Mouse (Mus musculus) midbrain, embryonic 16.5 days (tissue): ENCODE results near the gene Psmd13. TPM values are rescaled to one million over a fixed set of nuclear protein-coding genes. Genes with fewer than 3 reads are reported as not detected.
A peak's percentile ranks its signal among the peaks of the same experiment; 100 is the strongest.
"Not testable (repeated sequence)": the region's sequence is repeated elsewhere in the genome, so short reads cannot be mapped to it uniquely, and the experiment has no call there.

ENCODE experiments used
- ATAC-seq: fragments of 200-750 bp; cut with Nextera tagmentation; 2 replicates; pipeline ENCODE4 v1.8.0; 2017; ENCODE audit warnings: moderate TSS enrichment
- H3K27ac ChIP-seq: fragments of 300-500 bp; sonication (generic); 2 replicates; pipeline ENCODE4 v1.5.1; 2014; ENCODE audit warnings: mild to moderate bottlenecking, low read length, mixed read lengths
- H3K27me3 ChIP-seq: fragments of 300-500 bp; sonication (generic); 2 replicates; pipeline ENCODE4 v1.6.1; 2014; ENCODE audit warnings: low read depth, low read length, mixed read lengths; ENCODE audit not compliant: control insufficient read depth, insufficient read depth
- H3K36me3 ChIP-seq: fragments of 300-500 bp; sonication (generic); 2 replicates; pipeline ENCODE4 v1.6.1; 2014; ENCODE audit warnings: mild to moderate bottlenecking, low read length, moderate library complexity, mixed read lengths; ENCODE audit not compliant: control insufficient read depth, insufficient read depth
- H3K4me1 ChIP-seq: fragments of 300-500 bp; sonication (generic); 2 replicates; pipeline ENCODE4 v1.6.1; 2014; ENCODE audit warnings: mild to moderate bottlenecking, low read length, mixed read lengths; ENCODE audit not compliant: control insufficient read depth, insufficient read depth
- H3K4me2 ChIP-seq: fragments of 300-500 bp; sonication (generic); 2 replicates; pipeline ENCODE4 v1.6.1; 2014; ENCODE audit warnings: mild to moderate bottlenecking, low read length, mixed read lengths
- H3K4me3 ChIP-seq: fragments of 300-500 bp; sonication (generic); 2 replicates; pipeline ENCODE4 v1.5.1; 2014; ENCODE audit warnings: low read depth, mild to moderate bottlenecking, low read length, moderate library complexity, mixed read lengths
- H3K9ac ChIP-seq: fragments of 300-500 bp; sonication (generic); 2 replicates; pipeline ENCODE4 v1.6.1; 2014; ENCODE audit warnings: low read depth, low read length, mixed read lengths
- H3K9me3 ChIP-seq: fragments of 300-500 bp; sonication (generic); replicated peaks from 2 replicates; pipeline ENCODE4 v1.6.1; 2014; ENCODE audit warnings: mild to moderate bottlenecking, low read length, mixed read lengths; ENCODE audit not compliant: control insufficient read depth, poor library complexity, severe bottlenecking
- WGBS: fragments of 180-500 bp; shearing (Covaris S2); extraction: QIAGEN DNeasy Blood & Tissue Kit; methylation state at CpG from one replicate; pipeline ENCODE4 v1.1.7; 2014; 5-methylcytosine and 5-hydroxymethylcytosine counted together
- polyA plus RNA-seq: library from polyadenylated mRNA; unstranded; fragments of >200 nt; fragmentation: Nextera tagmentation; extraction: Ambion mirVana; gene quantifications from 2 replicates; pipeline ENCODE4 v1.2.1, GENCODE M21; 2015

Psmd13 gene
- polyA plus RNA-seq, 1 experiment from 2014 or later = 260 TPM

DNA sequence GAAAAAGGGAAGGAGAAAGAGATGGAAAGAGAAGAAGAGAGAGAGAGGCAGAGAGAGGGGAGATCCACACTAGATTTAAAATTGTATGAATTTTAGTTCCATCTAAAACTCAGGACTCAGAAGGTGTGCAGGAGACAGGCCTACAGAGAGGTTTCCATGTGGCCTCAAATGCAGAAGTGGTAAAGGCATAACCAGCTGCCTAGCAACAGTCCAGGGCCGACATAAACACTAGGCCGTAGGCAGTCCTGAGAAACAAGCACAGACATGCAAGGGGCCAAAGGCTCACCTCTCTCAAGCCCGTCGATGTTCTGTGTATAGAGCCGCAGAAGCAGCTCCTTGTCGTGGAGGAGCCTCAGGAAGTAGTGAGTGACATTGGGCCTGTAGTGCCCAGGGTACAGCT, 4.4 kb upstream of the Psmd13 start:
- WGBS = 83% methylated on average over 6 of the region's 6 CpGs
- H3K27ac ChIP-seq = no peak overlapping the region
- no peak for ATAC-seq

GRCm38 (mm10) chr7:140879355-140879754, 2.4 kb upstream of the Psmd13 start:
- no peak overlapping the region for H3K4me3 ChIP-seq
- no peak overlapping the region for H3K4me2 ChIP-seq
- ATAC-seq = no peak
- no peak overlapping the region for H3K27ac ChIP-seq
- peaks cover 16% of the 10 kb centered on the region for H3K4me1 ChIP-seq
- no peaks in the 10 kb centered on the region for H3K9me3 ChIP-seq
- WGBS = 90% methylated on average over 7 of the region's 7 CpGs
- H3K36me3 ChIP-seq = peaks cover 9% of the 10 kb centered on the region; the same call in 1 of the 2 replicates
- no peaks in the 10 kb centered on the region for H3K27me3 ChIP-seq
- H3K9ac ChIP-seq = no peak overlapping the region

More for the DNA sequence above, 4.4 kb upstream of the Psmd13 start:
- Histone ChIP-seq H3K9me3 (no peaks in the 10 kb centered on the region), H3K4me3 (no peak overlapping the region), H3K27me3 (no peaks in the 10 kb centered on the region), H3K4me1 (peaks cover 5% of the 10 kb centered on the region), H3K9ac (no peak overlapping the region), H3K4me2 (no peak overlapping the region), H3K36me3 (peaks cover 9% of the 10 kb centered on the region; the same call in 1 of the 2 replicates)

GRCm38 (mm10) chr7:140880419-140880818, 1.3 kb upstream of the Psmd13 start:
- Histone ChIP-seq H3K27ac (no peak overlapping the region), H3K9me3 (no peaks in the 10 kb centered on the region), H3K4me3 (no peak overlapping the region), H3K4me2 (no peak overlapping the region), H3K36me3 (peaks cover 7% of the 10 kb centered on the region; the same call in 1 of the 2 replicates), H3K9ac (no peak overlapping the region), H3K4me1 (peaks cover 16% of the 10 kb centered on the region), H3K27me3 (no peaks in the 10 kb centered on the region)
- no peak for ATAC-seq
- WGBS = 96% methylated on average over 3 of the region's 3 CpGs

DNA sequence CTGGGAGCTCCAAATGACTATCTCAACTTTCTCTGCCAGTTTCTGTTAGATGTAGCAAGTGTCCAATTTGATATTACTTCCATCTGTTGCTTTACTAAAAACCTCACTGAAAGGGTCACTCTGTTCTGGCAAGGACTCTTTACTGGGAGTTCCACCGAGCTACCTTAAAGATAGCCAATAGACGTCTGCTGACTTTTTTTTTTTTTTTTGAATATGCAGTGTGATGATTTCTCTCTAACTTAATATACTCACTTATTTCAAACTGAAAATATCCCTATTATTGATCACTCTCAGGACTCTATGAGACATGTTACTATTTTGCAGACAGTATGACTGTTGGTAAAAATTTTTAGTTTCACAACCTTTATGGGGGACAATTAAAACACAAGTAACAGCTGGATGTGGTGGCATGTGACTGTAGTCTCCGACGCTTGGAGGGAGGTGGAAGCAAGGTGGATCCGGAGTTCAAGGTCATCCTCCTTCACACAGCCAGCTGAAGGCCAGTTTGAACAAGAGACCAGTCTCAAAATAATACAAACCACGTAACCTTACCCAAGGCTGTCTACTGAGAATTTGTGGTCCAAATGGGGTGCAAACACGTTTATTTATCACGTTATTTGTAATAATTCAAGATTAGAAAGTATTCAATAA, 778 bp upstream of the Psmd13 start:
- WGBS = 23% methylated on average over 8 of the region's 8 CpGs
- ATAC-seq = no peak

DNA sequence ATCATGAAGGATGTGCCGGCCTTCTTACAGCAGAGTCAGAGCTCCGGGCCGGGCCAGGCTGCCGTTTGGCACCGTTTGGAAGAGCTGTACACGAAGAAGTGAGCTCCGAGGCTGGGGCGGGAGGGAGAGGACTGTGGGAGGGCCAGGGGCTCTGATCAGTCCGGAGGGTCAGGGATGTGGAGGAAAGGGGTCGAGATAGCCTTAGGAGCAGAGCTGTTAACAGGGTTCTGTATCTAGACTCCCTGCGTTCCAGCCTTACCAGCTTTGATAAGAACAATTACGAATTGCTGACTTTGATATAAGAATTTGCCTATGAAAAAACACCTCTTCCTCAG, 668 bp downstream of the Psmd13 start:
- H3K36me3 ChIP-seq = peaks cover 13% of the 10 kb centered on the region
- no peak for ATAC-seq
- under 1% methylated on average over 12 of the region's 12 CpGs for WGBS

More for the DNA sequence above, 778 bp upstream of the Psmd13 start:
- Histone ChIP-seq H3K27ac (peak overlapping the region; percentile 93), H3K36me3 (peaks cover 7% of the 10 kb centered on the region; the same call in 1 of the 2 replicates), H3K9me3 (no peaks in the 10 kb centered on the region), H3K27me3 (no peaks in the 10 kb centered on the region), H3K4me2 (peak overlapping the region; percentile 71), H3K4me3 (peak overlapping the region; percentile 94), H3K9ac (peak overlapping the region; percentile 82), H3K4me1 (peaks cover 16% of the 10 kb centered on the region)

GRCm38 (mm10) chr7:140890636-140891035, 8.9 kb downstream of the Psmd13 start:
- not testable (repeated sequence) for H3K4me3 ChIP-seq, H3K9me3 ChIP-seq, H3K4me2 ChIP-seq, H3K4me1 ChIP-seq, H3K9ac ChIP-seq, ATAC-seq, H3K27me3 ChIP-seq, H3K27ac ChIP-seq
- 96% methylated on average over 16 of the region's 16 CpGs for WGBS
- peaks cover 40% of the 10 kb centered on the region for H3K36me3 ChIP-seq

More for the DNA sequence above, 668 bp downstream of the Psmd13 start:
- Histone ChIP-seq H3K27me3 (no peaks in the 10 kb centered on the region), H3K4me3 (peak overlapping the region; percentile 94), H3K9me3 (no peaks in the 10 kb centered on the region), H3K27ac (peak overlapping the region; percentile 93), H3K9ac (peak overlapping the region; percentile 82), H3K4me1 (peaks cover 16% of the 10 kb centered on the region), H3K4me2 (peak overlapping the region; percentile 71)

GRCm38 (mm10) chr7:140894031-140894430, 12.3 kb downstream of the Psmd13 start:
- H3K27ac ChIP-seq = no peak overlapping the region
- ATAC-seq = no peak
- H3K9me3 ChIP-seq = no peaks in the 10 kb centered on the region
- no peak overlapping the region for H3K4me2 ChIP-seq
- H3K4me3 ChIP-seq = no peak overlapping the region
- no peaks in the 10 kb centered on the region for H3K4me1 ChIP-seq
- no peaks in the 10 kb centered on the region for H3K27me3 ChIP-seq
- H3K36me3 ChIP-seq = peaks cover 42% of the 10 kb centered on the region
- no peak overlapping the region for H3K9ac ChIP-seq
- WGBS = 89% methylated on average over 7 of the region's 7 CpGs

- no peak for ATAC-seq
- no peak overlapping the region for H3K27ac ChIP-seq
- no peak overlapping the region for H3K4me2 ChIP-seq
- no peaks in the 10 kb centered on the region for H3K9me3 ChIP-seq
- H3K27me3 ChIP-seq = no peaks in the 10 kb centered on the region
- H3K36me3 ChIP-seq = peaks cover 43% of the 10 kb centered on the region
- no peak overlapping the region for H3K9ac ChIP-seq
- no peak overlapping the region for H3K4me3 ChIP-seq
- no peaks in the 10 kb centered on the region for H3K4me1 ChIP-seq
- 94% methylated on average over 3 of the region's 3 CpGs for WGBS
These were observed 12.8 kb downstream of the Psmd13 start for GRCm38 (mm10) chr7:140894611-140895010.

- Histone ChIP-seq H3K36me3 (peaks cover 30% of the 10 kb centered on the region), H3K9ac (no peak overlapping the region), H3K27me3 (no peaks in the 10 kb centered on the region), H3K4me1 (no peaks in the 10 kb centered on the region), H3K27ac (no peak overlapping the region), H3K9me3 (no peaks in the 10 kb centered on the region), H3K4me3 (no peak overlapping the region), H3K4me2 (no peak overlapping the region)
- WGBS = 92% methylated on average over 7 of the region's 7 CpGs
- ATAC-seq = no peak
These were observed 16.1 kb downstream of the Psmd13 start for GRCm38 (mm10) chr7:140897863-140898262.
